Mouse (Mus musculus) limb, embryonic 14.5 days (tissue): ENCODE data around the gene Rpp25l. TPM values are rescaled to one million over a fixed set of nuclear protein-coding genes. Genes with fewer than 3 reads are reported as not detected.

ENCODE experiments used
- ATAC-seq: fragments of 200-750 bp; cut with Nextera tagmentation; 2 replicates; pipeline ENCODE4 v1.8.0; 2017; ENCODE audit warnings: low read depth, moderate number of reproducible peaks, moderate TSS enrichment; ENCODE audit not compliant: low FRiP score
- DNase-seq: peaks from one replicate; pipeline ENCODE4 v3.0.0-alpha.2; 2015; ENCODE audit warnings: low spot score
- H3K27ac ChIP-seq: fragments of 300-500 bp; sonication (generic); replicated peaks from 2 replicates; pipeline ENCODE4 v1.5.1; 2014; ENCODE audit warnings: low read depth, mild to moderate bottlenecking, low read length, moderate library complexity, mixed read lengths
- H3K27me3 ChIP-seq: fragments of 300-500 bp; sonication (generic); 2 replicates; pipeline ENCODE4 v1.6.1; 2014; ENCODE audit warnings: low read length, mixed read lengths; ENCODE audit not compliant: control insufficient read depth, insufficient read depth
- H3K36me3 ChIP-seq: fragments of 300-500 bp; sonication (generic); 2 replicates; pipeline ENCODE4 v1.6.1; 2014; ENCODE audit warnings: mild to moderate bottlenecking, low read length, moderate library complexity, mixed read lengths; ENCODE audit not compliant: control insufficient read depth, insufficient read depth
- H3K4me1 ChIP-seq: fragments of 300-500 bp; sonication (generic); 2 replicates; pipeline ENCODE4 v1.6.1; 2014; ENCODE audit warnings: antibody characterized with exemption, low read length, mixed read lengths; ENCODE audit not compliant: control insufficient read depth, insufficient read depth
- H3K4me2 ChIP-seq: fragments of 300-500 bp; sonication (generic); replicated peaks from 2 replicates; pipeline ENCODE4 v1.6.1; 2014; ENCODE audit warnings: low read depth, mild to moderate bottlenecking, low read length, moderate library complexity; ENCODE audit not compliant: severe bottlenecking
- H3K4me3 ChIP-seq: fragments of 300-500 bp; sonication (generic); replicated peaks from 2 replicates; pipeline ENCODE4 v1.5.1; 2014; ENCODE audit warnings: low read length
- H3K9ac ChIP-seq: fragments of 300-500 bp; sonication (generic); 2 replicates; pipeline ENCODE4 v1.6.1; 2014; ENCODE audit warnings: mild to moderate bottlenecking, low read depth, low read length, moderate library complexity; ENCODE audit not compliant: severe bottlenecking
- H3K9me3 ChIP-seq: fragments of 300-500 bp; sonication (generic); 2 replicates; pipeline ENCODE4 v1.6.1; 2016; ENCODE audit warnings: low read length; ENCODE audit not compliant: control insufficient read depth
- POLR2A ChIP-seq: fragments of 200-500 bp; IDR thresholded peaks from 2 replicates; pipeline ENCODE4 v1.8.0; 2012; ENCODE audit warnings: inconsistent platforms, mild to moderate bottlenecking, moderate library complexity, borderline replicate concordance; ENCODE audit not compliant: insufficient read depth, insufficient read length; ENCODE audit errors: extremely low read depth
- WGBS: fragments of 180-500 bp; shearing (Covaris S2); extraction: QIAGEN DNeasy Blood & Tissue Kit; methylation state at CpG from one replicate; pipeline ENCODE4 v1.1.7; 2014; 5-methylcytosine and 5-hydroxymethylcytosine counted together
- polyA plus RNA-seq, 2 experiments: library from polyadenylated mRNA; depleted of rRNA in 1 of 2; stranded (reverse) in 1 of 2; unstranded in 1 of 2; fragments of >200 nt; fragmentation: Nextera tagmentation in 1 of 2; extraction: Ambion mirVana in 1 of 2; gene quantifications; 2 replicates each; pipeline versions ENCODE4 v1.2.1 to v1.2.3; 2012 to 2014

Gene Rpp25l
- polyA plus RNA-seq, 2 experiments, result 59.3 to 69.8 TPM

DNA sequence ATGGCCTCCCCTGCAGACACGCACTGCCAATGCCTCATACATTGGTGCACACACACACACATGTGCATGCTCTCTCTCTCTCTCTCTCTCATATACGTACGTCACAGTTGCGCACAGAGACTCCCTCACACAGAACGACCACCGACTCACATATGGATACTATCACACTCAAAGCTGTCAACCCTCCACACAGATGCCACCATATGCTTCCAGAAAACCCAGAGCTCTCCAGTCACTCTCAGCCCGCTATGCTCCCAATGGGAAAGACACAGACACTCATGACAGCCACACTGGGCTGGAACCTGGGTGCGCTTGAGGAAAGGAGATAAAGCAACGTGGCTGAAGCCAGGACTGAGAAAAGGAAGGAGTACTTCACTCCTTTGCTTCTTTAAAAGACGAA, 31.4 kb downstream of the Rpp25l start:
- no peaks in the 10 kb centered on the region for H3K9me3 ChIP-seq
- H3K27me3 ChIP-seq, result peaks cover 14% of the 10 kb centered on the region; the same call in 1 of the 2 replicates
- no peak for TF ChIP-seq POLR2A
- H3K27ac ChIP-seq, result no peak overlapping the region
- H3K4me3 ChIP-seq, result no peak overlapping the region
- DNase-seq (no peak), ATAC-seq (no peak)
- no peak overlapping the region for H3K9ac ChIP-seq
- WGBS, result 61% methylated on average over 10 of the region's 10 CpGs
- H3K4me2 ChIP-seq, result no peak overlapping the region
- peaks cover 9% of the 10 kb centered on the region; the same call in 1 of the 2 replicates for H3K4me1 ChIP-seq
- no peaks in the 10 kb centered on the region for H3K36me3 ChIP-seq

GRCm38 (mm10) chr4:41681176-41681575, 32.2 kb downstream of the Rpp25l start:
- no peak overlapping the region for H3K27ac ChIP-seq
- no peak for DNase-seq
- no peak for ATAC-seq
- H3K9me3 ChIP-seq, result no peaks in the 10 kb centered on the region
- WGBS, result 52% methylated on average over 4 of the region's 4 CpGs
- H3K27me3 ChIP-seq, result peaks cover 21% of the 10 kb centered on the region; the same call in 1 of the 2 replicates
- peaks cover 9% of the 10 kb centered on the region; the same call in 1 of the 2 replicates for H3K4me1 ChIP-seq
- no peak for TF ChIP-seq POLR2A
- H3K4me2 ChIP-seq, result no peak overlapping the region
- no peak overlapping the region for H3K9ac ChIP-seq
- no peaks in the 10 kb centered on the region for H3K36me3 ChIP-seq
- H3K4me3 ChIP-seq, result no peak overlapping the region

DNA sequence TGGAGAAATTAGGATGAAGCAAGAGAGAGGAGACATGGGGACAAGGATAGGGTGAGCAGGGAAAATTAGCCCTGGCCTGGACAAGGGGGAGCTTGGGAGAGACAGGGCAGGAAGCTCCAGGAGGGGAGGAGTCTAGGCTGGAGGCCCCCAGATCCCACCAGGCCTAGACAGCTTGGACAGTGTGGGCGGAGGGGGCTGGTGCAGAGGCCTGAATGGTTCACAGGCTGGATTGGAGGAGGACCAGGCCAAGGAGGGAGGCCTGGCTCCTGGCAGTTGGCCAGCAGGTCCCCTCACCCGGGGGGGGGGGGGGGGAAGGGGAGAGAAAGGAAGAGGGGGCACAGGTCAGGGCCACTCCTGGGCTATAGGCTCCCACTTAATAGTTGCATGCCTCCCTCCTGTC, 34.0 kb downstream of the Rpp25l start:
- TF ChIP-seq POLR2A, result no peak
- Histone ChIP-seq H3K27me3 (peaks cover 35% of the 10 kb centered on the region), H3K4me3 (no peak overlapping the region), H3K36me3 (no peaks in the 10 kb centered on the region), H3K9me3 (no peaks in the 10 kb centered on the region), H3K4me2 (no peak overlapping the region), H3K27ac (no peak overlapping the region), H3K4me1 (peaks cover 9% of the 10 kb centered on the region; the same call in 1 of the 2 replicates), H3K9ac (no peak overlapping the region)
- 83% methylated on average over 1 of the region's 2 CpGs for WGBS
- ATAC-seq, result no peak
- DNase-seq, result no peak

DNA sequence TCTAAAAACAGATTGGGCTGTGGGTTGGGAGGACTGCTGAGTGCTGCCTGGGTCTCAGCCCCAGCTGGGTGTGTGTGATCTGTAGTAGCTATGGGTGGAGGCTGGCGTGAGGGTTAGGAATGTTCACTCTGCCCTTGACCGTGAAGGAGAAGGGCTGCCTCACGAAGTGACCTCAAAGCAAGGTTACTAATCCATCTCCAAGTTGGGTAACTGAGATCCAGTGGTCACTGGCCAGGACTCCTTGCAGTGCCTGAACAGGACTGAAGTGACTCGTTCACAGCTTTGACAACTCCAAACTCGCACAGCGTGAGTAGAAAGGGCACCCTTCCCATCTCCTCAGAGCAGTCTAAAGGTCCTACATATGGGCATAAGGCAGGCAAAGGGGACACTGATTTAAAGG, 34.5 kb downstream of the Rpp25l start:
- no peak overlapping the region for H3K9ac ChIP-seq
- no peak overlapping the region for H3K4me2 ChIP-seq
- peaks cover 39% of the 10 kb centered on the region for H3K27me3 ChIP-seq
- 75% methylated on average over 6 of the region's 6 CpGs for WGBS
- no peaks in the 10 kb centered on the region for H3K9me3 ChIP-seq
- no peak for DNase-seq
- no peak for ATAC-seq
- H3K4me3 ChIP-seq, result no peak overlapping the region
- H3K36me3 ChIP-seq, result no peaks in the 10 kb centered on the region
- peaks cover 9% of the 10 kb centered on the region; the same call in 1 of the 2 replicates for H3K4me1 ChIP-seq
- H3K27ac ChIP-seq, result no peak overlapping the region
- TF ChIP-seq POLR2A, result no peak

GRCm38 (mm10) chr4:41677006-41677629, 36.2 kb downstream of the Rpp25l start:
- no peak for DNase-seq
- 41% methylated on average over 12 of the region's 13 CpGs for WGBS
- Histone ChIP-seq H3K27ac (no peak overlapping the region), H3K9me3 (no peaks in the 10 kb centered on the region), H3K4me1 (peaks cover 16% of the 10 kb centered on the region), H3K4me2 (no peak overlapping the region), H3K4me3 (no peak overlapping the region), H3K27me3 (peaks cover 45% of the 10 kb centered on the region), H3K36me3 (no peaks in the 10 kb centered on the region), H3K9ac (no peak overlapping the region)
- no peak for ATAC-seq
- no peak for TF ChIP-seq POLR2A
